Mouse (Mus musculus): ENCODE results near the gene Tead3. TPM values are rescaled to one million over a fixed set of nuclear protein-coding genes. Genes with fewer than 3 reads are reported as not detected.

Gene Tead3
- total and polyA plus RNA-seq, 3 experiments = 0.22 to 0.90 (median 0.41) TPM

- Histone ChIP-seq H3K36me3 (replicated peaks) (peaks cover 57% of the 10 kb centered on the region), H3K4me3 (ENCODE audit: low read depth, low read length) (no peak overlapping the region), H3K4me1 (ENCODE audit: insufficient read depth, low read depth, low read length) (peaks cover 46% of the 10 kb centered on the region), H3K9me3 (replicated peaks) (peaks cover 4% of the 10 kb centered on the region; the same call in 1 of the 2 replicates), H3K27me3 (ENCODE audit: insufficient read depth, low read length) (peaks cover 9% of the 10 kb centered on the region; the same call in 1 of the 2 replicates)
- ATAC-seq (ENCODE audit: extremely low read depth, insufficient number of reproducible peaks, low FRiP score, poor library complexity, severe bottlenecking) (no peak), DNase-seq (ENCODE audit: low spot score) (no peak)
- TF ChIP-seq TAL1 (conservative IDR thresholded peaks at IDR 0.05; ENCODE audit: low read depth, low read length) (no peak), GATA2 (IDR thresholded peaks at IDR 0.05; ENCODE audit: borderline replicate concordance, low read depth, low read length) (no peak), GATA1 (IDR thresholded peaks at IDR 0.05; ENCODE audit: borderline replicate concordance, low read length) (no peak), POLR2AphosphoS5 (IDR thresholded peaks at IDR 0.05; ENCODE audit: insufficient replicate concordance, low read depth, low read length) (no peak), CTCF (IDR thresholded peaks at IDR 0.05; ENCODE audit: low read depth, low read length) (no peak)
These were observed 62.6 kb downstream of the Tead3 start for GRCm38 (mm10) chr17:28287980-28288379.

- H3K4me1 ChIP-seq (ENCODE audit: insufficient read depth, low read depth, low read length) = peaks cover 47% of the 10 kb centered on the region
- peaks cover 9% of the 10 kb centered on the region; the same call in 1 of the 2 replicates for H3K27me3 ChIP-seq (ENCODE audit: insufficient read depth, low read length)
- TF ChIP-seq GATA2 (IDR thresholded peaks at IDR 0.05; ENCODE audit: borderline replicate concordance, low read depth, low read length) (no peak), GATA1 (IDR thresholded peaks at IDR 0.05; ENCODE audit: borderline replicate concordance, low read length) (no peak), TAL1 (conservative IDR thresholded peaks at IDR 0.05; ENCODE audit: low read depth, low read length) (no peak), CTCF (IDR thresholded peaks at IDR 0.05; ENCODE audit: low read depth, low read length) (no peak), POLR2AphosphoS5 (IDR thresholded peaks at IDR 0.05; ENCODE audit: insufficient replicate concordance, low read depth, low read length) (no peak)
- DNase-seq (ENCODE audit: low spot score) = no peak
- peaks cover 60% of the 10 kb centered on the region for H3K36me3 ChIP-seq (replicated peaks)
- ATAC-seq (ENCODE audit: extremely low read depth, insufficient number of reproducible peaks, low FRiP score, poor library complexity, severe bottlenecking) = no peak
- H3K9me3 ChIP-seq (replicated peaks) = peaks cover 4% of the 10 kb centered on the region; the same call in 1 of the 2 replicates
- H3K4me3 ChIP-seq (ENCODE audit: low read depth, low read length) = no peak overlapping the region
These were observed 63.0 kb downstream of the Tead3 start for GRCm38 (mm10) chr17:28287578-28287977.

- no peak overlapping the region for H3K4me3 ChIP-seq (ENCODE audit: low read depth, low read length)
- DNase-seq (ENCODE audit: low spot score) (no peak), ATAC-seq (ENCODE audit: extremely low read depth, insufficient number of reproducible peaks, low FRiP score, poor library complexity, severe bottlenecking) (no peak)
- peaks cover 56% of the 10 kb centered on the region for H3K36me3 ChIP-seq (replicated peaks)
- H3K27me3 ChIP-seq (ENCODE audit: insufficient read depth, low read length) = peaks cover 9% of the 10 kb centered on the region; the same call in 1 of the 2 replicates
- TF ChIP-seq TAL1 (conservative IDR thresholded peaks at IDR 0.05; ENCODE audit: low read depth, low read length) = no peak
- no peak for TF ChIP-seq CTCF (IDR thresholded peaks at IDR 0.05; ENCODE audit: low read depth, low read length)
- no peak for TF ChIP-seq GATA2 (IDR thresholded peaks at IDR 0.05; ENCODE audit: borderline replicate concordance, low read depth, low read length)
- no peak for TF ChIP-seq POLR2AphosphoS5 (IDR thresholded peaks at IDR 0.05; ENCODE audit: insufficient replicate concordance, low read depth, low read length)
- no peak for TF ChIP-seq GATA1 (IDR thresholded peaks at IDR 0.05; ENCODE audit: borderline replicate concordance, low read length)
- H3K4me1 ChIP-seq (ENCODE audit: insufficient read depth, low read depth, low read length) = peaks cover 50% of the 10 kb centered on the region
- no peaks in the 10 kb centered on the region for H3K9me3 ChIP-seq (replicated peaks)
These were observed 63.7 kb downstream of the Tead3 start for GRCm38 (mm10) chr17:28286964-28287363.

DNA sequence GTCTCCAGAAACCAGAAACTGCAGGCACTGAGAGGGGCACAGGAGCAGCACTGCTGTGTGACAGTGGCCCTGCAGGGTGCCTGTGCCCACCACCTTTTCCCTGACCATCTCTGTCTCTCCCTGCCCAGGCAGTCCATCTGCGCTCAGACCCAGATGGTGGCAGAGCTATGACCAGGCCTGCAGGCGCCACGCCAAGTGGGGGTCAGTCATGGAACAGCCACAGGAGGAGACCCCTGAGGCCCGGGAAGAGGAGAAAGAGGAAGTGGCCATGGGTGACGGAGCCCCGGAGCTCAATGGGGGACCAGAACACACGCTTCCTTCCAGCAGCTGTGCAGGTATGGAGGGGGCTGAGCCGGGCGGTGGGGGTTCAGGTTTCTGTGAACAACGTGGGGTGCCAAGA lies 64.5 kb downstream of the Tead3 start:
- H3K4me3 ChIP-seq (ENCODE audit: low read depth, low read length) = no peak overlapping the region
- no peak for ATAC-seq (ENCODE audit: extremely low read depth, insufficient number of reproducible peaks, low FRiP score, poor library complexity, severe bottlenecking)
- H3K27me3 ChIP-seq (ENCODE audit: insufficient read depth, low read length) = peaks cover 9% of the 10 kb centered on the region; the same call in 1 of the 2 replicates
- no peak for TF ChIP-seq GATA1 (IDR thresholded peaks at IDR 0.05; ENCODE audit: borderline replicate concordance, low read length)
- TF ChIP-seq TAL1 (conservative IDR thresholded peaks at IDR 0.05; ENCODE audit: low read depth, low read length) = no peak
- TF ChIP-seq GATA2 (IDR thresholded peaks at IDR 0.05; ENCODE audit: borderline replicate concordance, low read depth, low read length) = no peak
- no peak for TF ChIP-seq POLR2AphosphoS5 (IDR thresholded peaks at IDR 0.05; ENCODE audit: insufficient replicate concordance, low read depth, low read length)
- TF ChIP-seq CTCF (IDR thresholded peaks at IDR 0.05; ENCODE audit: low read depth, low read length) = no peak
- H3K36me3 ChIP-seq (replicated peaks) = peaks cover 50% of the 10 kb centered on the region
- peaks cover 51% of the 10 kb centered on the region for H3K4me1 ChIP-seq (ENCODE audit: insufficient read depth, low read depth, low read length)
- H3K9me3 ChIP-seq (replicated peaks) = no peaks in the 10 kb centered on the region
- DNase-seq (ENCODE audit: low spot score) = no peak

- peaks cover 44% of the 10 kb centered on the region for H3K36me3 ChIP-seq (replicated peaks)
- peaks cover 14% of the 10 kb centered on the region; the same call in 1 of the 2 replicates for H3K27me3 ChIP-seq (ENCODE audit: insufficient read depth, low read length)
- no peaks in the 10 kb centered on the region for H3K9me3 ChIP-seq (replicated peaks)
- DNase-seq (ENCODE audit: low spot score) = no peak
- no peak overlapping the region for H3K4me3 ChIP-seq (ENCODE audit: low read depth, low read length)
- TF ChIP-seq GATA2 (IDR thresholded peaks at IDR 0.05; ENCODE audit: borderline replicate concordance, low read depth, low read length) (no peak), TAL1 (conservative IDR thresholded peaks at IDR 0.05; ENCODE audit: low read depth, low read length) (no peak), POLR2AphosphoS5 (IDR thresholded peaks at IDR 0.05; ENCODE audit: insufficient replicate concordance, low read depth, low read length) (no peak), GATA1 (IDR thresholded peaks at IDR 0.05; ENCODE audit: borderline replicate concordance, low read length) (no peak), CTCF (IDR thresholded peaks at IDR 0.05; ENCODE audit: low read depth, low read length) (no peak)
- H3K4me1 ChIP-seq (ENCODE audit: insufficient read depth, low read depth, low read length) = peaks cover 64% of the 10 kb centered on the region
- ATAC-seq (ENCODE audit: extremely low read depth, insufficient number of reproducible peaks, low FRiP score, poor library complexity, severe bottlenecking) = no peak
These were observed 67.4 kb downstream of the Tead3 start for GRCm38 (mm10) chr17:28283199-28283598.

DNA sequence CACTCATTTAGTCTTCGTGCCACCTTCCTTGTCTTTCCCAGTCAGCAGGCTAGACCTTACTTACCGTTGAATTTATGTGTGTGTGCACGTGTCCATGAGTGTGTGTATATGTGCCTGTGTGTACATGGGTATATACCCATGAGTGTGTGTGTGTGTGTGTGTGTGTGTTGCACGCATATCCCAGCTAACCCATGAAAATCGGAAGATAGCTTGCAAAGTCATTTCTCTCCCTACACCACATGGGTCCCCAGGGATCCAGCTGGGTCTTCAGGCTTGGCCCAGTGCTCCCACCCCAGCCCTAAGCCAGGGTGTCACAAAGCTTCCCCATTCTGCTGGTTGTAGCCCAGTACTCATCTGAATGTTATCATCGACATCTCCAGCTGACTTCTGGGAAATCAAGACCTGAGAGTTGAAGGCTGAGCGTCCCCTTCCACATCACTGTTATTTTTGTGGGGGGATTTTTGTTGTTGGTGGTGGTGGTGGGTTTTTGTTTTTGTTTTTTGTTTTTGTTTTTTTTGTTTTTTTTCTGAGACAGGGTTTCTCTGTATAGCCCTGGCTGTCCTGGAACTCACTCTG lies 68.7 kb downstream of the Tead3 start:
- no peak for ATAC-seq (ENCODE audit: extremely low read depth, insufficient number of reproducible peaks, low FRiP score, poor library complexity, severe bottlenecking)
- peaks cover 41% of the 10 kb centered on the region for H3K36me3 ChIP-seq (replicated peaks)
- H3K27me3 ChIP-seq (ENCODE audit: insufficient read depth, low read length) = peaks cover 14% of the 10 kb centered on the region; the same call in 1 of the 2 replicates
- H3K9me3 ChIP-seq (replicated peaks) = no peaks in the 10 kb centered on the region
- no peak for TF ChIP-seq POLR2AphosphoS5 (IDR thresholded peaks at IDR 0.05; ENCODE audit: insufficient replicate concordance, low read depth, low read length)
- no peak for TF ChIP-seq CTCF (IDR thresholded peaks at IDR 0.05; ENCODE audit: low read depth, low read length)
- TF ChIP-seq GATA1 (IDR thresholded peaks at IDR 0.05; ENCODE audit: borderline replicate concordance, low read length) = no peak
- TF ChIP-seq GATA2 (IDR thresholded peaks at IDR 0.05; ENCODE audit: borderline replicate concordance, low read depth, low read length) = no peak
- TF ChIP-seq TAL1 (conservative IDR thresholded peaks at IDR 0.05; ENCODE audit: low read depth, low read length) = no peak
- no peak overlapping the region for H3K4me3 ChIP-seq (ENCODE audit: low read depth, low read length)
- no peak for DNase-seq (ENCODE audit: low spot score)
- H3K4me1 ChIP-seq (ENCODE audit: insufficient read depth, low read depth, low read length) = peaks cover 64% of the 10 kb centered on the region

Other genes starting within 250 kb of the Tead3 start
- not detected in 2 replicates for gene Scube3, start 208.7 kb downstream of the Tead3 start, total RNA-seq (2014; fragmentation: Nextera tagmentation)
- gene Scube3, start 208.7 kb downstream of the Tead3 start, total RNA-seq (2017) = 0.12 and 0.22 TPM in 2 replicates
- not detected in 2 replicates for gene Scube3, start 208.7 kb downstream of the Tead3 start, polyA plus RNA-seq (2012)
- 18.2 and 20.8 TPM in 2 replicates for gene Zfp523, start 173.7 kb downstream of the Tead3 start, total RNA-seq (2014; fragmentation: Nextera tagmentation)
- 11.9 and 15.7 TPM in 2 replicates for gene Zfp523, start 173.7 kb downstream of the Tead3 start, total RNA-seq (2017)
- gene Zfp523, start 173.7 kb downstream of the Tead3 start, polyA plus RNA-seq (2012) = 39.9 and 48.5 TPM in 2 replicates
- gene Def6, start 143.0 kb downstream of the Tead3 start, total RNA-seq (2014; fragmentation: Nextera tagmentation) = 38.5 and 58.4 TPM in 2 replicates
- 92.8 and 113 TPM in 2 replicates for gene Def6, start 143.0 kb downstream of the Tead3 start, total RNA-seq (2017)
- gene Def6, start 143.0 kb downstream of the Tead3 start, polyA plus RNA-seq (2012) = 308 and 346 TPM in 2 replicates
- gene Ppard, start 118.1 kb downstream of the Tead3 start, total RNA-seq (2014; fragmentation: Nextera tagmentation) = 19.1 and 23.4 TPM in 2 replicates
- gene Ppard, start 118.1 kb downstream of the Tead3 start, total RNA-seq (2017) = 2.6 and 3.0 TPM in 2 replicates
- gene Ppard, start 118.1 kb downstream of the Tead3 start, polyA plus RNA-seq (2012) = 17.8 and 17.9 TPM in 2 replicates
- gene Fance, start 37.3 kb downstream of the Tead3 start, total RNA-seq (2014; fragmentation: Nextera tagmentation) = 33.9 and 34.5 TPM in 2 replicates
- 50.1 and 50.7 TPM in 2 replicates for gene Fance, start 37.3 kb downstream of the Tead3 start, total RNA-seq (2017)
- gene Fance, start 37.3 kb downstream of the Tead3 start, polyA plus RNA-seq (2012) = 79.0 and 80.0 TPM in 2 replicates
- gene Rpl10a, start 22.3 kb downstream of the Tead3 start, total RNA-seq (2014; fragmentation: Nextera tagmentation) = 2,842 and 3,361 TPM in 2 replicates
- 987 and 1,219 TPM in 2 replicates for gene Rpl10a, start 22.3 kb downstream of the Tead3 start, total RNA-seq (2017)
- gene Rpl10a, start 22.3 kb downstream of the Tead3 start, polyA plus RNA-seq (2012) = 7,805 and 8,433 TPM in 2 replicates
- gene Tulp1, start 14.4 kb upstream of the Tead3 start, total RNA-seq (2014; fragmentation: Nextera tagmentation) = not detected in 2 replicates
- 0.16 TPM in 1 of 2 replicates, not detected in the other for gene Tulp1, start 14.4 kb upstream of the Tead3 start, total RNA-seq (2017)
- 0.10 TPM in 1 of 2 replicates, not detected in the other for gene Tulp1, start 14.4 kb upstream of the Tead3 start, polyA plus RNA-seq (2012)
- 11.7 and 16.4 TPM in 2 replicates for gene Fkbp5, start 166.7 kb upstream of the Tead3 start, total RNA-seq (2014; fragmentation: Nextera tagmentation)
- gene Fkbp5, start 166.7 kb upstream of the Tead3 start, total RNA-seq (2017) = 14.0 and 18.5 TPM in 2 replicates
- 36.6 and 41.4 TPM in 2 replicates for gene Fkbp5, start 166.7 kb upstream of the Tead3 start, polyA plus RNA-seq (2012)
- gene Armc12, start 180.0 kb upstream of the Tead3 start, total RNA-seq (2014; fragmentation: Nextera tagmentation) = not detected in 2 replicates
- gene Armc12, start 180.0 kb upstream of the Tead3 start, total RNA-seq (2017) = not detected in 2 replicates
- 0.07 TPM in 1 of 2 replicates, not detected in the other for gene Armc12, start 180.0 kb upstream of the Tead3 start, polyA plus RNA-seq (2012)
- gene Clpsl2, start 198.6 kb upstream of the Tead3 start, total RNA-seq (2014; fragmentation: Nextera tagmentation) = not detected in 2 replicates
- not detected in 2 replicates for gene Clpsl2, start 198.6 kb upstream of the Tead3 start, total RNA-seq (2017)
- not detected in 2 replicates for gene Clpsl2, start 198.6 kb upstream of the Tead3 start, polyA plus RNA-seq (2012)
- not detected in 2 replicates for gene Clps, start 209.9 kb upstream of the Tead3 start, total RNA-seq (2014; fragmentation: Nextera tagmentation)
- not detected in 2 replicates for gene Clps, start 209.9 kb upstream of the Tead3 start, total RNA-seq (2017)
- not detected in 2 replicates for gene Clps, start 209.9 kb upstream of the Tead3 start, polyA plus RNA-seq (2012)
- not detected in 2 replicates for gene Lhfpl5, start 224.8 kb upstream of the Tead3 start, total RNA-seq (2014; fragmentation: Nextera tagmentation)
- gene Lhfpl5, start 224.8 kb upstream of the Tead3 start, total RNA-seq (2017) = not detected in 2 replicates
- not detected in 2 replicates for gene Lhfpl5, start 224.8 kb upstream of the Tead3 start, polyA plus RNA-seq (2012)